Mouse (Mus musculus) hematopoietic stem cell, adult 5-6 weeks (primary cell): ENCODE measurements around the gene Lao1. TPM values are rescaled to one million over a fixed set of nuclear protein-coding genes. Genes with fewer than 3 reads are reported as not detected.

Experiments used
- ATAC-seq, 2 experiments: fragments of 125-278 bp in 1 of 2; replicated peaks in 1 of 2; 2 replicates each; pipeline ENCODE4 v1.8.0; 2016 to 2017; ENCODE audit warnings: inconsistent platforms in 2 of 2, mild to moderate bottlenecking in 2 of 2, moderate number of reproducible peaks in 2 of 2, low read depth in 1 of 2, moderate TSS enrichment in 1 of 2; ENCODE audit not compliant: low FRiP score in 2 of 2, poor library complexity in 2 of 2, severe bottlenecking in 2 of 2, insufficient read depth in 1 of 2, low TSS enrichment in 1 of 2
- total RNA-seq: library from RNA; stranded (forward); fragments of 172-1452, 232-1000 nt; gene quantifications from 2 replicates; pipeline ENCODE4 v1.2.3, GENCODE M21; 2017

Gene Lao1
- total RNA-seq, 1 experiment from 2014 or later: not detected

DNA sequence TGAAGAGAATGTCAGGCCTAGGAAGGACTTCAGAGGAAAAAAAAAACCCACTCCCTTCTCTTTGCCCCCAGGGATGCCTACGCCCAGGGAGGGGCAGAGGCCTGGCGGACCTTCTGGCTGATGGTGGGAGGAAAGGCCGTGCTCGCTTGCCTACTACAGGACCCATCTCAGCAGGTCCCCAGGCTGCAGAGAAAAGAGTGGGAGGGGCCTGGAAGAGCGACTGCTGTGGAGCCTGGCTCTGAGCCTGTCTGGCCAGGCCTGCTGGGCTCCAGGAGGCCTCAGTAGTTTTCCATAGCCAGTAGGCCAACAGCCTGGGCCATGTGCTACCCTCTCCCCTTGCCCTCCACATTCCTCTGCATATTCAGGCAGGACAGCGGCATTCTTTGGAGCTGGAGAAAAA is 47.1 kb downstream of the Lao1 start:
- no peak for ATAC-seq

DNA sequence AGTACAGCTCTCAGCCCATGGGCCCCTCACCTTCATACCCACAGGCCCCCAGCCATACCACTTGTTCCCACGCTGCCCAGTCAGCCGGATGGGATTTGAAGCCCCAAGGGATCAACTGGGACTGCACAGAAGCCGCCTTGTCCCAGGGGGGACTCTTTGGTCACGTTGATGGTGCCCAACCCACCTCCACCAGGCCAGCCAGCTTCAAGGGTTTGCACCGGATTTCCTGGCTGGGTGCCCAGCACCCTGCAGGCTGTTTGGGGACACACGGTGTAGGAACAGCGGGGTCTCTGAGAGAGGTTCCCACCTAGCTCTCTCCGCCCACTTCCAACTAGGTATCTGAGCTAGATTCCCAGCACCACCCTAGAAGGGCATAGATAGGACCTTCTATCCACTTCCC is 48.4 kb downstream of the Lao1 start:
- no peak for ATAC-seq

DNA sequence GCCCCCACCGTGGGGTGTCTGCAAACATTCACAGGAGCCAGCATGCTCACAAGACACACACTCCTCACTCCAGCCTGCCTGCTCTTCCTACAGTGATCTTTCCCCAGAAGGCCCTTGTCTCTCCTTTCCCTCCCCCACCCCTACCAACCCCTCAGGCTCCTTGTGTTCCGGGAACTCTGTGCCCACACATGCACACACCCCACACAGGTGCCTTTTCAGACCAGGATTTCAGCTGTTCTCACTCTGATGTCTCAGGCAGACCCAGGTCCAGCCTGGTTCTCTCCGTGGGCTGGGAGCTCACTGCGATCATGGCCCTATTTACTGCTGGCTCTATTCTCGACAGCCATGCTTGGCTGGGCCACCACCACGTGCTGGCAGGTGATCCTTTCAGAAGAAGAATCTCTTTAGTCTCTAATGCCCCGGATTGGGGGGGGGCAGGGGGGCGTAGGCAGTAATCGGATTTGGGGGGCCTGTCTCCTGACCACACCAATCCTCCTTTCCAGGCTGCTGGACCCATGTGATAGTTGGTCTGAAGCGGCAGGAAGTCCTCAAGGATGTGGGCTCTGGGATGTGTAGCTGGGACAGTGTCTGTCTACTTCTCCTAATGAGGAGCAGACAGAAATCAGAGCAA is 49.8 kb downstream of the Lao1 start:
- ATAC-seq: no peak

DNA sequence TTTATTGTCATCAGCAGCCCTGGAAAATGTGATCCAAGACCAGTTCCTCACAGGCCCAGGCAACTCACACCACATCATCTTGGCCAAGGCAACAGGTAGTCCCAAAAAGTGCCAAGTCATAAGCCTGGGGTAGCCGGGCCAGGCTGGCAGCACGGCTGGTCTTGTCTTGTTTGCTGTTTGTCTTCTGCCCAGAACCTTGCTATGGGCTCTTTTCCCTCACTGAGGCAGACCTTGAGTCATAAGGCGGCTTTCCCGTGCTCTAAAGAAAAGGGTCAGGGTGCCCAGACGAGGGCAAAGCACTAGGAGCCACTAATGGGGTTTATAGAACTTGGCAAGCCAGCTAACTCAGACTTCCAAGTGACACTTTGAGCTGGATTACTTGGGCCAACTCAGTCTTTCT is 51.7 kb downstream of the Lao1 start:
- no peak for ATAC-seq

DNA sequence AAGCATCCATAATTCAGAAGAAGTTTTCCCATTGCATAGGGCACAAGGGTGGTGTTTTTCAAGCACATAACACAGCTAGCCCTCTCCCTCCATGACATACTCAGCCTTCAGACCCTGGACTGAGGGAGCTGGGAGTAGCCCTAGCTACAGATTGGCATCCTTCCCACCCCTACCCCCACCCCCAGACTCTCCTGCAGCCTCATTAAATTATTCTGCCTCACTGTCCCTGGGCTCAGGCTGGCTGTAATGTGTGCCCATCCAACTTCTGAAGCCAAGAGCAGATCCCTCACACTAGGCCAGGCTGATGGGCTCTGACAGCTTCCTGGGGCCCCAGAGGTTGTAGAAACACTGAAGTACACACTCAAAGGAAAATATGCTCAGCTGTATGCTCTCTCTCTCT is 53.6 kb downstream of the Lao1 start:
- no peak for ATAC-seq

DNA sequence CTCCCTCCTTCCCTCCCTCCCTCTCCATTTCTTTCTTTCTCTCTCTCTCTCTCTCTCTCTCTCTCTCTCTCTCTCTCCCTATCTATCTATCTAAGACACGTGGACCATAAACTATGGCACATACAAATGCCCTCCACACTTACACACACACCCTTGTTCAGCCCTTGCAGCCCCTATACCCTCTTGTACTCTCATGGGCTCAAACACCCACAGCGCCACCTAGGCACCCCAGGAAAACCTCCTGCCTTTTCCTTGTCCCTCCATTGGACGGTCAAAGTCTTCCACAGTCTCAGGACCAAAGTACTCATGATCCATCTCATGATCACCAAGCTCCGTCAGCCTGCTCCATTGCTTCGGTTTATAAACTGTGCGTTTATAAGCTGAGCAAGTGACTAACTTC is 54.2 kb downstream of the Lao1 start:
- ATAC-seq: no peak

DNA sequence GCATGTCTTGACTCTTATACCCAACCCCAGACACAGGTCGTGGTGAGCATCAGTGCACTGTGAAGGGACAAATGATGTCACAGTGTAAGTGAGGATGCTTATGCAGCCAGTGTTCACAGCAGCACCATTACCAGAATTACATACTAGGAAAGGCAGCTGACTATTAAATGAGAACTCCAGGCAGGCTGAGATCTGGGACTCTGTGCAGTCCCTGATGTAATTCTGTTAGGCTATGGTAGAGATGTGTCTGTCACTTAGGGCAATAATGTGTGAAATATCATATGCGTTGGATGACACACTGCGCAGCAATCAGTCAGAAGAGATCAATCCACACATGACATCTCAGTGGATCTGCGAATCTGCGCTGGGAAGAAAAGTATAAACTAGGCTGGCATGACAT is 55.7 kb downstream of the Lao1 start:
- ATAC-seq: no peak

Other genes starting within 250 kb of the Lao1 start
- gene Olfr1340, start 241.4 kb upstream of the Lao1 start, total RNA-seq: not detected in 2 replicates
- gene Olfr1339, start 229.4 kb upstream of the Lao1 start, total RNA-seq: not detected in 2 replicates
- gene Olfr1338, start 202.8 kb upstream of the Lao1 start, total RNA-seq: not detected in 2 replicates
- not detected in 2 replicates for gene Olfr1337, start 179.0 kb upstream of the Lao1 start, total RNA-seq
- not detected in 2 replicates for gene Olfr1335, start 151.6 kb upstream of the Lao1 start, total RNA-seq
- not detected in 2 replicates for gene Olfr1333, start 125.3 kb upstream of the Lao1 start, total RNA-seq
- not detected in 2 replicates for gene Olfr1331, start 96.9 kb upstream of the Lao1 start, total RNA-seq
- not detected in 2 replicates for gene Olfr1330, start 73.0 kb upstream of the Lao1 start, total RNA-seq
- not detected in 2 replicates for gene Olfr1329, start 44.1 kb upstream of the Lao1 start, total RNA-seq
- not detected in 2 replicates for gene Olfr1328, start 23.0 kb upstream of the Lao1 start, total RNA-seq
- 12.4 and 23.3 TPM in 2 replicates for gene Slc2a1, start 147.1 kb downstream of the Lao1 start, total RNA-seq
- gene Zfp691, start 212.6 kb downstream of the Lao1 start, total RNA-seq: 3.4 and 7.7 TPM in 2 replicates
- gene Ermap, start 228.4 kb downstream of the Lao1 start, total RNA-seq: 4.3 and 38.1 TPM in 2 replicates
- gene Svbp, start 233.7 kb downstream of the Lao1 start, total RNA-seq: 219 and 373 TPM in 2 replicates